Mouse (Mus musculus) olfactory bulb, adult 2 months (tissue): ENCODE results near the gene Adgrb2. TPM values are rescaled to one million over a fixed set of nuclear protein-coding genes. Genes with fewer than 3 reads are reported as not detected.

Experiments used
- H3K27ac ChIP-seq: fragments of 200-500 bp; 2 replicates; pipeline ENCODE4 v1.5.1; 2012; ENCODE audit warnings: low read depth, low read length; ENCODE audit not compliant: insufficient read depth
- H3K4me1 ChIP-seq: fragments of 200-500 bp; 2 replicates; pipeline ENCODE4 v1.6.1; 2012; ENCODE audit warnings: low read length; ENCODE audit not compliant: control insufficient read depth, insufficient read depth
- H3K4me3 ChIP-seq: fragments of 200-500 bp; 2 replicates; pipeline ENCODE4 v1.5.1; 2012; ENCODE audit warnings: mild to moderate bottlenecking, low read depth, low read length, moderate library complexity; ENCODE audit not compliant: insufficient read depth
- CTCF ChIP-seq: fragments of 200-500 bp; IDR thresholded peaks from 2 replicates; pipeline ENCODE4 v1.5.1; 2012; ENCODE audit warnings: low read depth, mild to moderate bottlenecking, low read length, moderate library complexity; ENCODE audit not compliant: insufficient read depth
- POLR2A ChIP-seq: fragments of 200-500 bp; IDR thresholded peaks from 2 replicates; pipeline ENCODE4 v1.6.1; 2012; ENCODE audit warnings: mild to moderate bottlenecking, low read depth, low read length, moderate library complexity; ENCODE audit not compliant: insufficient read depth
- WGBS: fragments of 180-500 bp; shearing (Covaris S2); methylation state at CpG from one replicate; pipeline ENCODE4 v1.1.7; 2018; 5-methylcytosine and 5-hydroxymethylcytosine counted together
- polyA plus RNA-seq: library from polyadenylated mRNA; stranded (reverse); fragments of >200 nt; gene quantifications from 2 replicates; pipeline ENCODE4 v1.2.4, GENCODE M21; 2012; ENCODE audit warnings: low replicate concordance; ENCODE audit not compliant: missing spikeins, insufficient read depth, insufficient read length

Gene Adgrb2
- polyA plus RNA-seq, 1 experiment, result not detected

GRCm38 (mm10) chr4:129985161-129985670 is 546 bp downstream of the Adgrb2 start:
- Histone ChIP-seq H3K27ac (peak overlapping the region; percentile 76), H3K4me3 (peak overlapping the region; percentile 93), H3K4me1 (peaks cover 58% of the 10 kb centered on the region)
- WGBS, result 2% methylated on average over 48 of the region's 48 CpGs
- TF ChIP-seq CTCF (no peak), POLR2A (no peak)

GRCm38 (mm10) chr4:129985671-129986441 is 1.2 kb downstream of the Adgrb2 start:
- TF ChIP-seq CTCF (peak; percentile 74; the same call in 1 of the 2 replicates), POLR2A (no peak)
- H3K4me3 ChIP-seq, result peak overlapping the region; percentile 93
- peak overlapping the region; percentile 76 for H3K27ac ChIP-seq
- under 1% methylated on average over 58 of the region's 58 CpGs for WGBS
- peaks cover 59% of the 10 kb centered on the region for H3K4me1 ChIP-seq

GRCm38 (mm10) chr4:129987825-129988504 is 3.3 kb downstream of the Adgrb2 start:
- 6% methylated on average over 52 of the region's 53 CpGs for WGBS
- Histone ChIP-seq H3K27ac (no peak overlapping the region), H3K4me3 (peak overlapping the region; percentile 51), H3K4me1 (peaks cover 59% of the 10 kb centered on the region)
- TF ChIP-seq CTCF (no peak), POLR2A (no peak)

GRCm38 (mm10) chr4:129989925-129990324 is 5.3 kb downstream of the Adgrb2 start:
- TF ChIP-seq POLR2A (no peak), CTCF (no peak)
- WGBS, result 40% methylated on average over 4 of the region's 4 CpGs
- Histone ChIP-seq H3K4me1 (peaks cover 67% of the 10 kb centered on the region), H3K4me3 (no peak overlapping the region), H3K27ac (no peak overlapping the region)

- Histone ChIP-seq H3K4me3 (no peak overlapping the region), H3K4me1 (peaks cover 68% of the 10 kb centered on the region), H3K27ac (no peak overlapping the region)
- 86% methylated on average over 16 of the region's 16 CpGs for WGBS
- no peak for TF ChIP-seq CTCF
- TF ChIP-seq POLR2A, result no peak
Measured at GRCm38 (mm10) chr4:129992720-129993119, 8.1 kb downstream of the Adgrb2 start.

GRCm38 (mm10) chr4:129993213-129993612 is 8.5 kb downstream of the Adgrb2 start:
- no peak overlapping the region for H3K4me3 ChIP-seq
- 65% methylated on average over 5 of the region's 5 CpGs for WGBS
- no peak overlapping the region for H3K27ac ChIP-seq
- TF ChIP-seq POLR2A (no peak), CTCF (no peak)
- peaks cover 69% of the 10 kb centered on the region for H3K4me1 ChIP-seq

GRCm38 (mm10) chr4:129993944-129994695 is 9.4 kb downstream of the Adgrb2 start:
- TF ChIP-seq POLR2A (no peak), CTCF (no peak)
- Histone ChIP-seq H3K27ac (no peak overlapping the region), H3K4me3 (no peak overlapping the region), H3K4me1 (peaks cover 71% of the 10 kb centered on the region)
- 47% methylated on average over 16 of the region's 16 CpGs for WGBS

- no peak for TF ChIP-seq POLR2A
- TF ChIP-seq CTCF, result no peak
- no peak overlapping the region for H3K27ac ChIP-seq
- peaks cover 72% of the 10 kb centered on the region for H3K4me1 ChIP-seq
- H3K4me3 ChIP-seq, result no peak overlapping the region
- 45% methylated on average over 5 of the region's 5 CpGs for WGBS
Measured at GRCm38 (mm10) chr4:129994728-129995127, 10.1 kb downstream of the Adgrb2 start.
